8 mouse cellular contexts compared by ENCODE assay signal in genomic region chr6:85262865-85263515, GRCm38 (mm10).
DNase-seq lines count a peak whose midpoint lies in the region; ATAC-seq and TF ChIP-seq lines count a peak whose summit lies in the region.

No protein-coding gene starts in this region.

- H3K4me1 ChIP-seq in forebrain, postnatal 0 days (ENCODE audit: insufficient read depth): peaks cover 15% of the 10 kb centered on the region; the same call in 1 of the 2 replicates
- peaks cover 45% of the 10 kb centered on the region for H3K4me1 ChIP-seq in forebrain, embryonic 15.5 days
- no peaks in the 10 kb centered on the region for H3K4me1 ChIP-seq in kidney, embryonic 14.5 days (ENCODE audit: control insufficient read depth, insufficient read depth, low read length)

- no peaks in the 10 kb centered on the region for H3K36me3 ChIP-seq in forebrain, postnatal 0 days (ENCODE audit: insufficient read depth)
- H3K36me3 ChIP-seq in forebrain, embryonic 15.5 days: no peaks in the 10 kb centered on the region
- no peaks in the 10 kb centered on the region for H3K36me3 ChIP-seq in kidney, embryonic 14.5 days (ENCODE audit: control insufficient read depth, insufficient read depth, low read length)

- H3K27ac ChIP-seq in forebrain, postnatal 0 days (ENCODE audit: low read depth, low read length): no peak overlapping the region
- H3K27ac ChIP-seq in forebrain, embryonic 15.5 days (replicated peaks): no peak overlapping the region
- no peak overlapping the region for H3K27ac ChIP-seq in kidney, embryonic 14.5 days (ENCODE audit: low read depth, low read length)

- peak; percentile 77 for TF ChIP-seq CTCF in forebrain, postnatal 0 days (IDR thresholded peaks at IDR 0.05; ENCODE audit: low read depth)

- H3K9me3 ChIP-seq in forebrain, postnatal 0 days (ENCODE audit: low read length): no peaks in the 10 kb centered on the region
- H3K9me3 ChIP-seq in forebrain, embryonic 15.5 days: no peaks in the 10 kb centered on the region
- H3K9me3 ChIP-seq in kidney, embryonic 14.5 days (ENCODE audit: control insufficient read depth, low read length): no peaks in the 10 kb centered on the region

- no peak for DNase-seq in forebrain, postnatal 0 days
- peak; percentile 76 for DNase-seq in 3T3-L1 (ENCODE audit: low read depth, low spot score)
- DNase-seq in adrenal gland, postnatal 36 days: peak; percentile 43 to 68
- DNase-seq in fibroblast of lung, adult 2 months (ENCODE audit: low read depth): peak; percentile 23
- DNase-seq in Muller cell, postnatal 12 days (ENCODE audit: inconsistent ontology term): no peak

- H3K4me3 ChIP-seq in forebrain, postnatal 0 days (ENCODE audit: low read depth, low read length): no peak overlapping the region
- no peak overlapping the region for H3K4me3 ChIP-seq in forebrain, embryonic 15.5 days
- H3K4me3 ChIP-seq in kidney, embryonic 14.5 days (ENCODE audit: low read length): no peak overlapping the region

- H3K27me3 ChIP-seq in forebrain, postnatal 0 days (ENCODE audit: insufficient read depth, low read length): no peaks in the 10 kb centered on the region
- H3K27me3 ChIP-seq in forebrain, embryonic 15.5 days: no peaks in the 10 kb centered on the region
- H3K27me3 ChIP-seq in kidney, embryonic 14.5 days (ENCODE audit: control insufficient read depth, insufficient read depth, low read length): no peaks in the 10 kb centered on the region

- 91% methylated on average over 4 of the region's 4 CpGs for WGBS in forebrain, postnatal 0 days
- 90% methylated on average over 4 of the region's 4 CpGs for WGBS in forebrain, embryonic 15.5 days
- WGBS in kidney, embryonic 14.5 days: 99% methylated on average over 4 of the region's 4 CpGs

- ATAC-seq in forebrain, postnatal 0 days: no peak
- no peak for ATAC-seq in forebrain, embryonic 15.5 days (replicated peaks)
- ATAC-seq in kidney, embryonic 14.5 days (ENCODE audit: low FRiP score, low TSS enrichment): 0 out of 2 replicates have a peak, but pooled peaks have one; percentile 14
- 0 out of 2 replicates have a peak, but pooled peaks have one; percentile 42 for ATAC-seq in monocyte, adult 5-6 weeks (replicated peaks; ENCODE audit: insufficient number of reproducible peaks, low FRiP score, low TSS enrichment, poor library complexity, severe bottlenecking)

- H3K4me2 ChIP-seq in forebrain, postnatal 0 days (ENCODE audit: low read depth): no peak overlapping the region
- no peak overlapping the region for H3K4me2 ChIP-seq in forebrain, embryonic 15.5 days (replicated peaks)
- no peak overlapping the region for H3K4me2 ChIP-seq in kidney, embryonic 14.5 days (replicated peaks; ENCODE audit: low read depth, low read length)

- H3K9ac ChIP-seq in forebrain, postnatal 0 days: no peak overlapping the region
- H3K9ac ChIP-seq in forebrain, embryonic 15.5 days (replicated peaks): no peak overlapping the region
- no peak overlapping the region for H3K9ac ChIP-seq in kidney, embryonic 14.5 days (ENCODE audit: low read depth, low read length)

Comparison
In these comparisons a context has a peak if more than half of its experiments do, and no peak if none do; other contexts are left out.
1. ATAC-seq: peak in kidney, embryonic 14.5 days (single experiment) and monocyte, adult 5-6 weeks (single experiment); none in forebrain, postnatal 0 days (single experiment) and forebrain, embryonic 15.5 days (single experiment).
2. DNase-seq: peak in 3T3-L1 (single experiment), adrenal gland, postnatal 36 days (2 of 2) and fibroblast of lung, adult 2 months (single experiment); none in forebrain, postnatal 0 days (single experiment) and Muller cell, postnatal 12 days (single experiment).